Mouse (Mus musculus): ENCODE results near the gene Maml1. TPM values are rescaled to one million over a fixed set of nuclear protein-coding genes. Genes with fewer than 3 reads are reported as not detected.

Gene Maml1
- polyA plus RNA-seq, 2 experiments: 13.7 to 25.2 TPM

DNA sequence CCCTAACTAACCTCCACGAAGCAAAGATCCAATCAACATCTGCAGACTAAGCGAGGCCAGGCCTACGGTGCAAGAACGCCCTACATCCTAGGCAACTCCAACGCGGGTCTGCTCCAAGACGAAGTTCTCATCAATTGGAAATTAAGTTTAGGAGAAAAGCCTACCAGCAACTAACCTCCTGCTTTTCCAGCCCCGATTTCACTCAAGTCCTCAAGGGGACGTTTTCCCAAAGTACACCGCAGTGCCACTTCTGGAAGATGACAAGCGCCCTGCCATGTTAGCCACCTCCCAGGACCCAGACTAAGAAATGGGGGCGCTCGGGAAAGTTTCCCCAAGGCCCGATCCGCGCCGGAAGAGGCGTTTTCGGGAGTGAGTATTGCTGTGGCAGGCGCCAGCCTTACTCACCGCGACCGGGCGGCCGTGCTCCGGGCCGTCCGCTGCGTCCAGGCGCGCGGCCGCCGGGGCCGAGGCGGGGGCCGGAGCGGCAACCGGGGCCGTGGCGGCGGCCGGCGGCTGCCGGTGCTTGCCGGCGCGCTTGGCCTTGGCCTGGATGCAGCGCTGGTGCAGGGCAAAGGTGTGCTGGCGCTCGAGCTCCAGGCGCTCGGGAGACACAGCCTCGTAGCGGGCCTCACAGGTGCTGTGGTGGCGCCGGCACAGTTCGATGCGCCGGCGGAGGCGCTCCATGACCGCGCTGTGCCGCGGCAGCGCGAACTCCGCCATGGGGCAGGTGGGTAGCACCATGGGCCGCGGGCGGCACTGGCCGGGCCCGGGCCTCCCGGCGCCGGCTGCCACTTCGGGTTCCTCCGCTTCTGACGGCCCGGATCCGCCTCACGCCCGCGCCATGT, 568 bp downstream of the Maml1 start:
- H3K4me3 ChIP-seq (replicated peaks; ENCODE audit: low read length): peak overlapping the region; percentile 96
- peaks cover 46% of the 10 kb centered on the region for H3K36me3 ChIP-seq (ENCODE audit: control insufficient read depth, insufficient read depth, low read length)
- H3K27me3 ChIP-seq (ENCODE audit: control insufficient read depth, insufficient read depth, low read length): no peaks in the 10 kb centered on the region
- peaks cover 10% of the 10 kb centered on the region; the same call in 1 of the 2 replicates for H3K4me1 ChIP-seq (ENCODE audit: control insufficient read depth, insufficient read depth, low read length)
- no peak for TF ChIP-seq POLR2A (IDR thresholded peaks at IDR 0.05; ENCODE audit: borderline replicate concordance, extremely low read depth, insufficient read depth, insufficient read length)
- H3K27ac ChIP-seq (replicated peaks; ENCODE audit: low read depth, low read length): peak overlapping the region; percentile 98
- WGBS: 0% methylated on average over 51 of the region's 85 CpGs
- ATAC-seq (ENCODE audit: low FRiP score, low read depth): peak; percentile 64
- peak overlapping the region; percentile 100 for H3K9ac ChIP-seq (ENCODE audit: low read depth, low read length, severe bottlenecking)
- DNase-seq (ENCODE audit: low spot score): peak; percentile 54
- peak overlapping the region; percentile 75 for H3K4me2 ChIP-seq (replicated peaks; ENCODE audit: low read depth, low read length, severe bottlenecking)
- H3K9me3 ChIP-seq (ENCODE audit: control insufficient read depth, low read length): no peaks in the 10 kb centered on the region

DNA sequence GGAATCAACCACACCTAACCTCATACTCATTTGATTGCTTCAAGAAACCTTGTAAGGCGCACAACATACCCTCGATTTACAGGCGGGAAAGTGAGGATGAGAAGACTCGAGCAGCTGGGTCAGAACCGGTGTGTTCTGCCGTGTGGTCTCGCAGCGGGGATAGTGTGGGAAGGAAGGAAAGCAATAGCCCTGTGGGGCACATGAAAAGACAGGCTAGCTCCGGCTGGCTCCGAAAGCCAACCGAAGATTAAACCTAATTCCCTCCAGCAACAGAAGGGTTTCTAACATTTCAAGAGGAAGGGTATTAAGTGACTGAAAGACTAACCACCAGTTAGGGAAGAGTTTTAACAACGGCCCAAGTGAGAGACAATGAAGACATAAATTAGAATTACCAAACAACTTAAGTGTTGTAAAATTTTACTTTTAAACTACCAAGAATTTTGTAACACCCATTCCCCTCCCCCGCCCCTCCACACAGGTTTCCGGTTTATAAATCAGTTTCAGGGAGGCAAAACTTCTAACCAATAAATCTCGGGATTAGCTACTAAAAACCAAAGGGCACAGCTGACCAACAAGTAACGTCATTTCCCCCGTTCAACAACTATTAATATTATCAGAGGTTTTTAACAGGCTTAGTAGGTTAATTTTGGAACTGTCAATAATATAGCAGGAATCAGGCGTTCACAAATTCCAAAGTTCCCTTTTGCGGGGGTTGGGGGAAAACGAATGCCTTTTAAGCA, 1.5 kb downstream of the Maml1 start:
- ATAC-seq (ENCODE audit: low FRiP score, low read depth): no peak
- peaks cover 10% of the 10 kb centered on the region; the same call in 1 of the 2 replicates for H3K4me1 ChIP-seq (ENCODE audit: control insufficient read depth, insufficient read depth, low read length)
- peak; percentile 46 for DNase-seq (ENCODE audit: low spot score)
- H3K27ac ChIP-seq (replicated peaks; ENCODE audit: low read depth, low read length): peak overlapping the region; percentile 98
- peak overlapping the region; percentile 75 for H3K4me2 ChIP-seq (replicated peaks; ENCODE audit: low read depth, low read length, severe bottlenecking)
- peak overlapping the region; percentile 96 for H3K4me3 ChIP-seq (replicated peaks; ENCODE audit: low read length)
- no peaks in the 10 kb centered on the region for H3K9me3 ChIP-seq (ENCODE audit: control insufficient read depth, low read length)
- TF ChIP-seq POLR2A (IDR thresholded peaks at IDR 0.05; ENCODE audit: borderline replicate concordance, extremely low read depth, insufficient read depth, insufficient read length): no peak
- H3K27me3 ChIP-seq (ENCODE audit: control insufficient read depth, insufficient read depth, low read length): no peaks in the 10 kb centered on the region
- 5% methylated on average over 20 of the region's 20 CpGs for WGBS
- H3K36me3 ChIP-seq (ENCODE audit: control insufficient read depth, insufficient read depth, low read length): peaks cover 43% of the 10 kb centered on the region
- H3K9ac ChIP-seq (ENCODE audit: low read depth, low read length, severe bottlenecking): peak overlapping the region; percentile 100

DNA sequence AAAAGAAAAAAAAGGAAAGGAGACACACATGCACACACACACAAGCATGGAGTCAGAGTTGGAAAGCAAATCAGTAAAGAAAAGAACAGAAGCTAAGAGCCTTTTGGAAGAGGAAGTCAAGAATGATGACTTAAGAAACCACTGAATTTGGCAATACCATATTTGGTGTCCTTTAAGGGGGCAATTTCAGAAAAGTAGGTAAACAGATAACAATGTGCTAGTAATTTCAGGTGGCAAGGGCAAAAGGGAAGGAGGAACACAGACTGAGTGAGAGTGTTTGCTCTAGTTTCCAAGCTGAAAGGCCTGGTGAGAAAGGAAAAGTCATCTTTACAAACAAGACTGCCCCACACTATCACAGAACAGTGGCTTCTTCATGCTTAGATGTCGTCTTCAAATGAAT, 5.7 kb downstream of the Maml1 start:
- Histone ChIP-seq H3K4me3 (replicated peaks; ENCODE audit: low read length) (no peak overlapping the region), H3K9me3 (ENCODE audit: control insufficient read depth, low read length) (no peaks in the 10 kb centered on the region), H3K36me3 (ENCODE audit: control insufficient read depth, insufficient read depth, low read length) (peaks cover 21% of the 10 kb centered on the region), H3K27ac (replicated peaks; ENCODE audit: low read depth, low read length) (no peak overlapping the region), H3K4me1 (ENCODE audit: control insufficient read depth, insufficient read depth, low read length) (peaks cover 10% of the 10 kb centered on the region; the same call in 1 of the 2 replicates), H3K4me2 (replicated peaks; ENCODE audit: low read depth, low read length, severe bottlenecking) (no peak overlapping the region), H3K27me3 (ENCODE audit: control insufficient read depth, insufficient read depth, low read length) (no peaks in the 10 kb centered on the region), H3K9ac (ENCODE audit: low read depth, low read length, severe bottlenecking) (no peak overlapping the region)
- ATAC-seq (ENCODE audit: low FRiP score, low read depth) (no peak), DNase-seq (ENCODE audit: low spot score) (no peak)
- 85% methylated on average over 1 of the region's 1 CpGs for WGBS
- no peak for TF ChIP-seq POLR2A (IDR thresholded peaks at IDR 0.05; ENCODE audit: borderline replicate concordance, extremely low read depth, insufficient read depth, insufficient read length)

DNA sequence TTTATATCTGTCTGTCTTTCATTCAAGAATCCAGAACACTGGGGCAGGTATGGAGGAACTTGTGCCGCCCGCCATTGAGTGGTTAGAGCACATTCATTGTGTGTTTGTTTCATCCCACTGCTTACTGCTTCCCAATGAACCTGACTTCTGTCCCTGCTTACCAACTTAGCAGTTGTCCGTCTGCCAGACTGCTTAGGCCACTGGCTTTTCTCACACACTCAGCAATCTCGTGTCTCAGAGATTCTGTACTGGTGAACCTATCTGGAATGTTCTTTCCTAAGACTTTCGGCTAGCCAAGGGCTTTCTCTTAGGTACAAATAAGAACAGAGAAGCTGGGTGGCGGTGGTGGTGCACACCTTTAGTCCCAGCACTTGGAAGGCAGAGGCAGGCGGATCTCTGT, 6.4 kb downstream of the Maml1 start:
- no peak overlapping the region for H3K4me2 ChIP-seq (replicated peaks; ENCODE audit: low read depth, low read length, severe bottlenecking)
- no peak for ATAC-seq (ENCODE audit: low FRiP score, low read depth)
- no peaks in the 10 kb centered on the region for H3K9me3 ChIP-seq (ENCODE audit: control insufficient read depth, low read length)
- no peak overlapping the region for H3K9ac ChIP-seq (ENCODE audit: low read depth, low read length, severe bottlenecking)
- 96% methylated on average over 7 of the region's 7 CpGs for WGBS
- H3K4me3 ChIP-seq (replicated peaks; ENCODE audit: low read length): no peak overlapping the region
- H3K27me3 ChIP-seq (ENCODE audit: control insufficient read depth, insufficient read depth, low read length): no peaks in the 10 kb centered on the region
- H3K36me3 ChIP-seq (ENCODE audit: control insufficient read depth, insufficient read depth, low read length): peaks cover 28% of the 10 kb centered on the region
- H3K27ac ChIP-seq (replicated peaks; ENCODE audit: low read depth, low read length): no peak overlapping the region
- no peak for TF ChIP-seq POLR2A (IDR thresholded peaks at IDR 0.05; ENCODE audit: borderline replicate concordance, extremely low read depth, insufficient read depth, insufficient read length)
- no peak for DNase-seq (ENCODE audit: low spot score)
- peaks cover 10% of the 10 kb centered on the region; the same call in 1 of the 2 replicates for H3K4me1 ChIP-seq (ENCODE audit: control insufficient read depth, insufficient read depth, low read length)

DNA sequence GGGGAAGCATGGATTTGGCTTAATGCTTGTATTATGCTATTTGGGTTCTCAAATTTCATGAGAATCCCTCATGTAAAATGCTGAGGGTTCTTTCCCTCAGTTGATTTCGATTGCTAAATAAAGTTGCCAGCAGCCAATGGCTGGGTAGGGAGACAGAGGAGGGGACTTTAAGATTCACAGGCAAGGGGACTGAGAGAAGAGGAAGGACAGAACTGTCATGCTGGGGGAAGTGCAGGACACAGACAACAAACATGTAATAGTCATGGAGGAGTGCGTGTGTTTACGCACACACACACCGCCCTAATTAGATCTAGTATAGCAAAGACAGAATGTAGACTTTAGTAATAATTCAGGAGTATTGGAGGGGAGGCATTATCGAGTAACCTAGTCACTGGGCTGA, 6.8 kb downstream of the Maml1 start:
- H3K36me3 ChIP-seq (ENCODE audit: control insufficient read depth, insufficient read depth, low read length): peaks cover 30% of the 10 kb centered on the region
- no peak for TF ChIP-seq POLR2A (IDR thresholded peaks at IDR 0.05; ENCODE audit: borderline replicate concordance, extremely low read depth, insufficient read depth, insufficient read length)
- WGBS: 87% methylated on average over 5 of the region's 5 CpGs

More for the DNA sequence above, 6.8 kb downstream of the Maml1 start:
- no peak overlapping the region for H3K27ac ChIP-seq (replicated peaks; ENCODE audit: low read depth, low read length)
- no peak overlapping the region for H3K9ac ChIP-seq (ENCODE audit: low read depth, low read length, severe bottlenecking)
- ATAC-seq (ENCODE audit: low FRiP score, low read depth): no peak
- no peaks in the 10 kb centered on the region for H3K27me3 ChIP-seq (ENCODE audit: control insufficient read depth, insufficient read depth, low read length)
- DNase-seq (ENCODE audit: low spot score): no peak
- H3K4me2 ChIP-seq (replicated peaks; ENCODE audit: low read depth, low read length, severe bottlenecking): no peak overlapping the region
- H3K4me1 ChIP-seq (ENCODE audit: control insufficient read depth, insufficient read depth, low read length): peaks cover 10% of the 10 kb centered on the region; the same call in 1 of the 2 replicates
- no peaks in the 10 kb centered on the region for H3K9me3 ChIP-seq (ENCODE audit: control insufficient read depth, low read length)
- no peak overlapping the region for H3K4me3 ChIP-seq (replicated peaks; ENCODE audit: low read length)
